Mouse (Mus musculus): ENCODE measurements around the gene Mcm10. TPM values are rescaled to one million over a fixed set of nuclear protein-coding genes. Genes with fewer than 3 reads are reported as not detected.
"Not testable (repeated sequence)": the region's sequence is repeated elsewhere in the genome, so short reads cannot be mapped to it uniquely, and the experiment has no call there.

Gene Mcm10
- total RNA-seq, 2 experiments from 2014 or later, result 0.05 TPM; not detected in 1

GRCm38 (mm10) chr2:4988826-4989424 is 23.7 kb downstream of the Mcm10 start:
- no peak for DNase-seq (ENCODE audit: low spot score)

- no peak for DNase-seq (ENCODE audit: low spot score)
Observed at GRCm38 (mm10) chr2:4987388-4988180, 25.0 kb downstream of the Mcm10 start.

- no peak for DNase-seq (ENCODE audit: low spot score)
Observed at GRCm38 (mm10) chr2:4986798-4987197, 25.8 kb downstream of the Mcm10 start.

- DNase-seq (ENCODE audit: low spot score), result no peak
Observed at GRCm38 (mm10) chr2:4985000-4985399, 27.6 kb downstream of the Mcm10 start.

DNA sequence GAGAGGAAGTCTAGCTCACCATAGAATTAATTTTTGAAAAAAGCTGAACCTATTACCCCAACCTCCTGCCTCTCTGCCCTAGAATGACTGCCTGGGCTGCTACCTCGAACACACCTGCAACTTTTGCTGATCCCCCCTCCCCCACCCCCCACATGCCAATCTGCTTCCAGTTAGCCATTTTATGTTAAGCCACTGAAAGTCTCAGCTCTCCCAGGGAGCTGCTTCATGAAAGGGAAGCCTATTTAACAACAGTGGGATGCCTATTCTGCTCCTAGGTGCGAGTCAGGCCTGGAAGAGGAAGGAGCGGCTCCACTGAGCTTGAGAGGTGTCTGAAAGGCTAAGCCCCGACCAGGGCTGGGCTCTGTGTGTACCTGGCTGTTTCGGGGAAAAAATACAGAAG is 28.6 kb downstream of the Mcm10 start:
- no peak for DNase-seq (ENCODE audit: low spot score)

DNA sequence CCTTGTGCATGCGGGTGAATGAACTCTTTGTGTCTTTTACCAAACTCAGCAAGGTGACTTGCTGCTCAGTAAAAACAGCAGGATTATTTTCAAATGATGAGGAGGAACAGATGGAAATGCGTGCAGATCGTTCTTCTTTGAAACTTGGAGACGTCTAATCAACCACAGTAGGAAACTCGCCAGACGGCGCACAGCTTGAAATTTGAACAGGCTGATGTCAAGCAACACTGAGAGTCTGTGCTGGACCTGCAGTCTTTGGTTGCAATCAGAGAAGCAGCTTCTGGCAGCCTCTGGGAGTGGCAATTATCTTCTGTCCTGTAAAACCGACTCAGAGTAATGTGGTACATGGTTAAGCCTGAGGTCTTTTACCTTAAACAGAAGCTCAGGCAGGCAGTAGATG is 34.5 kb downstream of the Mcm10 start:
- DNase-seq (ENCODE audit: low spot score), result no peak

DNA sequence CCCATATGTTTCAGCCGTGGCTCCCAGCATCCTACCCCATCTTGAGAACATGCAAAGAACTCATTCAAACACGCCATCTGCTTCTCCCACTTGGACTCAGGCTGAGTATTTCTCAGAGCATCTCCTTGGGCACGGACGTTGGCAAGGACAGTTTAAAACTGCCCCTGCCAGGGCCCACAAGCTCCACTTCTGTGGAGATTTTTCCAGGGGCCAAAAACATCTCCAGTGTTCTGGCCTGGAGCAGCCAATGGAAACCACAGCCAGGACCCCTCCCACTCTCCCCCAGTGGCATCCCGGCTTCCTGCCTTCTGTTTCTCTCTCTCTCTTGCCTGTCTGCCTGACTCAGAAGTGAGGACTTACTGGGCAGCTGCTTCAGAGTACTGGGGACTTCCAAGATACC is 36.8 kb downstream of the Mcm10 start, which contains the start of gene Ucma:
Gene Ucma (plus strand): TSS at position 316 of the 400 bp plus-strand sequence.
- no peak for DNase-seq (ENCODE audit: low spot score)

DNA sequence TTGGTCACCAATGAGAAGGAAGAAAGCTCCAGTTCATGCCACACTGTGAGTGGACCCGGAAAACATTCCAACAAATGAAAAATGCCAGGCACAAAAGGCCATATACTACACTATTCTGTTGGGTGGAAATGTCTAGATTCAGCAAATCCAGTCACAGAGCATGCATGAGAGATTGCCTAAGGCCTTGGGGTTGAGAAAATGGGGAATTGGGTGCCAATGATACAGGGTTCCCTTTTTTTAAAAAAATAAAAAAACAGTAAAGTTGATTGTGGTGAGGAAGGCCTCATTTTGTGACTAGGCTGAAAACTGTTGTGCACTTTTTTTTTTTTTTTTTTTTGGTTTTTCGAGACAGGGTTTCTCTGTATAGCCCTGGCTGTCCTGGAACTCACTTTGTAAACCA is 43.5 kb downstream of the Mcm10 start:
- DNase-seq (ENCODE audit: low spot score), result no peak

GRCm38 (mm10) chr2:4967806-4968205 is 44.8 kb downstream of the Mcm10 start:
- no peak for DNase-seq (ENCODE audit: low spot score)

- no peak for DNase-seq (ENCODE audit: low spot score)
Observed at GRCm38 (mm10) chr2:4958039-4958438, 54.6 kb downstream of the Mcm10 start.

GRCm38 (mm10) chr2:4954216-4954760 is 58.3 kb downstream of the Mcm10 start:
- no peak for DNase-seq (ENCODE audit: low spot score)

- DNase-seq (ENCODE audit: low spot score), result no peak
Observed at GRCm38 (mm10) chr2:4950986-4951385, 61.6 kb downstream of the Mcm10 start.

GRCm38 (mm10) chr2:4949691-4950090 is 62.9 kb downstream of the Mcm10 start:
- DNase-seq (ENCODE audit: low spot score), result not testable (repeated sequence)

DNA sequence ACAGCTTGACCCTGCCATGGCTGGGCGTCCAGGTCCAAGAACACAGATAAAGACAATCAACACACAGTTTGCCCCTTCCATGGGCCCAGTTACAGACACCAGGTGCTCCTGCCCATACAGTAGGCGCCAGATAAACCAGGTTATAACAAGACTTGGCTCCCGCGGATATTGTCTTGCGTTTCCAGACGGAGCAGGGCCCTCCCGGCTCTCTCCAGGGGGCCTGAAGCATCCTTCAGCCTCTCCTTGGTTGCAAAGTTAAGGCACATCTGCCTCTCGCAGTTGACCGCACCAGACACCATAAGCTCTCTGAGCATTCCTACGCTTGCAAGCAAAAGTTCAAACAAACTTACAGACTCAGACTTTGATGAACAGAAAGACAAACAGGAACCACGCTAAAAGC is 71.7 kb downstream of the Mcm10 start:
- no peak for DNase-seq (ENCODE audit: low spot score)

Other genes with a start within 250 kb of the Mcm10 start
- gene Sephs1, start 131.2 kb downstream of the Mcm10 start, total RNA-seq (2021), result 10 to 100 TPM; 16.1 to 18.4 TPM
- gene Phyh, start 93.8 kb downstream of the Mcm10 start, total RNA-seq (2021), result 100 to 1,000 TPM; 201 to 213 TPM
- under 1 TPM in 1 of 2 experiments, not detected in 1; 0.40 TPM for gene Ucma, start 36.7 kb downstream of the Mcm10 start, total RNA-seq (2021)
- 10 to 100 TPM; 81.4 to 99.0 TPM for gene Optn, start 51.3 kb upstream of the Mcm10 start, total RNA-seq (2021)
- gene Ccdc3, start 125.0 kb upstream of the Mcm10 start, total RNA-seq (2021), result 1 to 10 TPM; 3.6 to 7.3 TPM

All from gastrocnemius, adult 18-20 months (tissue).